Mouse (Mus musculus) kidney, embryonic 15.5 days (tissue): ENCODE measurements around the gene Vamp2. TPM values are rescaled to one million over a fixed set of nuclear protein-coding genes. Genes with fewer than 3 reads are reported as not detected.

ENCODE experiments used
- ATAC-seq: fragments of 200-750 bp; cut with Nextera tagmentation; replicated peaks from 2 replicates; pipeline ENCODE4 v1.8.0; 2017; ENCODE audit warnings: moderate TSS enrichment; ENCODE audit not compliant: low FRiP score
- H3K27ac ChIP-seq: fragments of 300-500 bp; sonication (generic); 2 replicates; pipeline ENCODE4 v1.5.1; 2015; ENCODE audit warnings: mild to moderate bottlenecking, inconsistent platforms
- H3K27me3 ChIP-seq: fragments of 300-500 bp; sonication (generic); 2 replicates; pipeline ENCODE4 v1.6.1; 2015; ENCODE audit warnings: inconsistent platforms
- H3K36me3 ChIP-seq: fragments of 300-500 bp; sonication (generic); 2 replicates; pipeline ENCODE4 v1.6.1; 2015; ENCODE audit warnings: inconsistent platforms
- H3K4me1 ChIP-seq: fragments of 300-500 bp; sonication (generic); 2 replicates; pipeline ENCODE4 v1.6.1; 2015; ENCODE audit warnings: inconsistent platforms
- H3K4me2 ChIP-seq: fragments of 300-500 bp; sonication (generic); 2 replicates; pipeline ENCODE4 v1.6.1; 2015; ENCODE audit warnings: moderate library complexity, mild to moderate bottlenecking, inconsistent platforms
- H3K4me3 ChIP-seq: fragments of 300-500 bp; sonication (generic); replicated peaks from 2 replicates; pipeline ENCODE4 v1.5.1; 2015; ENCODE audit warnings: mild to moderate bottlenecking, inconsistent platforms
- H3K9ac ChIP-seq: fragments of 300-500 bp; sonication (generic); 2 replicates; pipeline ENCODE4 v1.6.1; 2015; ENCODE audit warnings: mild to moderate bottlenecking, inconsistent platforms
- H3K9me3 ChIP-seq: fragments of 300-500 bp; sonication (generic); replicated peaks from 2 replicates; pipeline ENCODE4 v1.6.1; 2016; ENCODE audit warnings: inconsistent platforms
- WGBS: fragments of 180-500 bp; shearing (Covaris S2); methylation state at CpG from one replicate; pipeline ENCODE4 v1.1.7; 2015; ENCODE audit warnings: mixed read lengths; 5-methylcytosine and 5-hydroxymethylcytosine counted together
- polyA plus RNA-seq: library from polyadenylated mRNA; unstranded; fragments of >200 nt; fragmentation: Nextera tagmentation; extraction: Ambion mirVana; gene quantifications from 2 replicates; pipeline ENCODE4 v1.2.1, GENCODE M21; 2015

The Vamp2 gene
- polyA plus RNA-seq, 1 experiment from 2014 or later, result 101 TPM

DNA sequence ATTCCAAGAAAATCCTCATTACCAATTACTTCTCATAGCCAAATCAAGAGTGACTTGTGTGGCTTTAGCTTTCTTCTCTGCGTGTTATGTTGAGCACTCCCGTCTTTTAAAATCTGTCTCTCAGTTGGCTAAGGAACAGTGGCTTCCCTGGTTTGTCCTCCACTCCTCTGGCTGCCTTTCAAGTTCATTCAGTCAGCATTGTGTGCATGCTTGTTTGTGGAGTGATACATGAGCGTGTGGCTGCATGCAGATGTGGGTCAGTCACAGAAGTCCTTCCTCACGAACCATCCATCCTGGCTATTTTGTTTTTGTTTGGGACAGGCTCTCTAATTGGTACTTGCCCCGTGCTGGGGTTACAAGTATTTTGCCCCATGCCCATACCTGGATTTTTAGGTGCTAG lies 11.7 kb upstream of the Vamp2 start:
- WGBS, result 69% methylated on average over 5 of the region's 5 CpGs
- H3K4me3 ChIP-seq, result no peak overlapping the region

DNA sequence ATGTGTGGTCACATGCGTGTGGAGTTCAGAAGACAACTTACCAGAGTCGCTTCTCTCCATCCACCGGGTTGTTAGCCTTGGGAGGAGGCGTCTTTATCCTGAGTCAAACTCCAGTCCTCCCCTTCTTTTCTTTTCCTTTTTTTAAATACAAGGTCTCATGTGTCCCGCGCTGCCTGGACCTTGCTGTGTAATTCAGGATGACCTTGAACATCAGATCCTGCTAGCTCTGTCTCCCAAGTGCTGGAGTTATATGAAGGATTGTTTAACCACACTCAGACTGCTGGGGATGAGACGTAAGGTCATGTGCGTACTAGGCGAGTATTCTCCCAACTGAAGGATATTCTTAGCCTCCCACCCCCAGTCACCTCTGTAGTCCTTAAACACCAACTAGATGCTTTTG lies 11.0 kb upstream of the Vamp2 start:
- H3K27ac ChIP-seq, result no peak overlapping the region
- no peak overlapping the region for H3K9ac ChIP-seq
- H3K36me3 ChIP-seq, result no peaks in the 10 kb centered on the region
- no peak overlapping the region for H3K4me2 ChIP-seq
- no peak overlapping the region for H3K4me3 ChIP-seq
- H3K9me3 ChIP-seq, result no peaks in the 10 kb centered on the region
- WGBS, result 73% methylated on average over 9 of the region's 9 CpGs
- ATAC-seq, result no peak
- H3K27me3 ChIP-seq, result no peaks in the 10 kb centered on the region
- H3K4me1 ChIP-seq, result peaks cover 18% of the 10 kb centered on the region

More for the DNA sequence above, 11.7 kb upstream of the Vamp2 start:
- Histone ChIP-seq H3K4me1 (peaks cover 25% of the 10 kb centered on the region), H3K9me3 (no peaks in the 10 kb centered on the region), H3K27ac (no peak overlapping the region), H3K4me2 (no peak overlapping the region), H3K36me3 (no peaks in the 10 kb centered on the region), H3K27me3 (no peaks in the 10 kb centered on the region), H3K9ac (no peak overlapping the region)
- ATAC-seq, result no peak

DNA sequence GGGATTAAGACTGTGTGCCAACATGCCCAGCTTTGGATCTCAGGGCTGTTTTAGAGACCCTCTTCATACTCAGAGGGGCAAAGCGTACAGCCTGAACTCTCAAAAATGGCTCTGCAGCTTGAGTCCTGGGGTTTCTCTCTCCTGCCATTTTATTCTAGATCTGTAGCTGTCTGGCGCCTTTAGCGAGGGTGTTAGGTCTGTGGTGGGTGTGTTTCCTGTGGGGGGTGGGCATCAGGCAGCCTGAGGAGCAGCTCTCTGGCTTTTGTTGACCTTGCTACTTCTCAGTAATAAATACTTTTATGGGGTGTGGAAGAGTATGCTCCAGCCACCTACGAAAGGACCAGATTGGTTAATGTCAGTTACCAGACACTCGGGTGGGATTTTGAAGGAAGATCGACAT lies 10.2 kb upstream of the Vamp2 start:
- no peaks in the 10 kb centered on the region for H3K9me3 ChIP-seq
- H3K4me2 ChIP-seq, result no peak overlapping the region
- peaks cover 13% of the 10 kb centered on the region; the same call in 1 of the 2 replicates for H3K4me1 ChIP-seq
- ATAC-seq, result no peak
- H3K9ac ChIP-seq, result no peak overlapping the region
- H3K4me3 ChIP-seq, result no peak overlapping the region
- no peak overlapping the region for H3K27ac ChIP-seq
- WGBS, result 48% methylated on average over 6 of the region's 6 CpGs
- no peaks in the 10 kb centered on the region for H3K27me3 ChIP-seq
- H3K36me3 ChIP-seq, result no peaks in the 10 kb centered on the region

DNA sequence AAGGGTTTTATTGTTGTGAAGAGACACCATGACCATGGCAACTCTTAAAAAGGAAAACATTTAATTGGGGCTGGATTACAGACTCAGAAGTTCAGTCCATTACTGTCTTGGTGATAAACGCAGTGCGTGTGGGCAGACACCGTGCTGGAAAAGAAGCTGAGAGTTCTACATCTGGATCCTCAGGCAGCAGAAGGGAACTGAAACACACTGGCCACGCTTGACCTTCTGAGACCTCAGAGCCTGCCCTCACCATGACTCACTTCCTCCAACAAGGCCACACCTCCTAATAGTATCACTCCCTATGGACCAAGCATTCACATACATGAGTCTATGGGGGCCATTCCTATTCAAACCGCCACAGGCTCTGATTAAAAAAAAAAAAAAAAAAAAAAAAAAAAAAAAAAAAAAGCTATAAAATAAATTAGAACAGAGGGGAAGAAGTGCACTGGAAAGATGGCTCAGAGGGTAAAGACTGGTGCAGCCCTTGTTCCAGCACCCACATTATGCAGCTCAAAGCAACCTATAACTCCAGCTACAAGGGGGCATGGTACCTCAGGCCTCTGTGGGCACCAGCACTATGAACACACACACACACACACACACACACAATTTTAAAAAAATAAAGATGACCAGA lies 9.4 kb upstream of the Vamp2 start:
- Histone ChIP-seq H3K27me3 (no peaks in the 10 kb centered on the region), H3K4me3 (no peak overlapping the region), H3K4me1 (peaks cover 10% of the 10 kb centered on the region; the same call in 1 of the 2 replicates), H3K9ac (no peak overlapping the region), H3K36me3 (no peaks in the 10 kb centered on the region), H3K27ac (0 out of 2 replicates have a peak overlapping the region, but pooled peaks have one; percentile 6), H3K4me2 (no peak overlapping the region), H3K9me3 (no peaks in the 10 kb centered on the region)
- ATAC-seq, result no peak
- WGBS, result 44% methylated on average over 5 of the region's 5 CpGs

DNA sequence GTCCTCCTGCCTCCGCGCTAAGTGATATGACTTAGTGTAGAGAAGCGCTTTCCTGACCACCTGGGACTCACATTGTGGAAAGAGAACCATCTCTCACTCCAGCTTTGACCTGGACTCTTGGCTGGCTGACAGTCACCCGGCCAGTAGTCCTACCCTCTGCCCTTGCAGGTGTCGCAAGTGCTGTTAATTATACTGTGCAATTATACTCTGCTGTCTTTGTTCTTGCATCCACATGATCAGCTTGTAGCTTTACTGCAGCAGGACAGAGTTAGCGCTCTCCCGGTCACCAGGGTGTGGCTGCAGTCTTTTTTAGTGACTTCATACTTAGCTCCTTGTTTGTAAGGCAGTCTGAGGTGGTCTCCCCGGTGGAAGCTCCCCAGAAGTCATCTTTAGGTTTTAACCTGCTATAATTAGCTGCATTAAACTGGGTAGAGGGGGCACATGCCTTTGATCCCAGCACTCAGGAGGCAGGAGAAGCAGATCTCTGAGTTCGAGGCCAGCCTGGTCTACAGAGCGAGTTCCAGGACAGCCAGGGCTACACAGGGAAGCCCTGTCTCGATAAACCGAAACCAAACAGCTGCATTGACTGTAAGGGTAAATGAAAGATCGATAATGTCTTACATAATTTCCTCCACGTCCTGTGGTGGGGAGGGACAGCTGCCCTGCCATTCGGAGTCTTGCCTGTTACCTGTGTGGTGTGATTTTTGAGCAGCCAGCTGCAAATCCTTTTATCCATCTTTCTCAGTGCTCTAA lies 8.0 kb upstream of the Vamp2 start:
- ATAC-seq, result no peak
- Histone ChIP-seq H3K36me3 (no peaks in the 10 kb centered on the region), H3K9me3 (no peaks in the 10 kb centered on the region), H3K9ac (no peak overlapping the region), H3K27ac (no peak overlapping the region), H3K4me1 (peaks cover 8% of the 10 kb centered on the region; the same call in 1 of the 2 replicates), H3K4me2 (no peak overlapping the region), H3K4me3 (no peak overlapping the region; the same call in 1 of the 2 replicates), H3K27me3 (no peaks in the 10 kb centered on the region)
- 74% methylated on average over 15 of the region's 15 CpGs for WGBS

DNA sequence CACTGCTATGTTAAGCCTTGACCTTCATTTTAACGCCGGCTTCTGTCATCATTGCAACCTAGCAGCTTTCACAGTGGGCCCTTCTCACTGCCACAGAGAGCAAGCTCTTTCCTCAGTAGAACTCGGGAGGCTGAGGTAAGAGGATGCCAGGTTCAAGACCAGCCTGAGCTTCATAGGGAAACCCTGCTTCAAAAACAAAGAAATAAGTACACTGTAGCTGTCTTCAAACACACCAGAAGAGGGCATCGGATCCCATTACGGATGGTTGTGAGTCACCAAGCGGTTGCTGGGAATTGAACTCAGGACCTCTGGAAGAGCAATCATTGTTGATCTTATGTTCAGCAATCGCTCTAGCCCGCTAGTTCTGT lies 7.5 kb upstream of the Vamp2 start:
- no peak overlapping the region for H3K9ac ChIP-seq
- H3K27me3 ChIP-seq, result no peaks in the 10 kb centered on the region
- no peak for ATAC-seq
- no peak overlapping the region for H3K4me3 ChIP-seq
- H3K27ac ChIP-seq, result no peak overlapping the region
- H3K4me2 ChIP-seq, result no peak overlapping the region
- 86% methylated on average over 8 of the region's 8 CpGs for WGBS
- H3K9me3 ChIP-seq, result no peaks in the 10 kb centered on the region
- H3K36me3 ChIP-seq, result no peaks in the 10 kb centered on the region
- peaks cover 11% of the 10 kb centered on the region; the same call in 1 of the 2 replicates for H3K4me1 ChIP-seq

DNA sequence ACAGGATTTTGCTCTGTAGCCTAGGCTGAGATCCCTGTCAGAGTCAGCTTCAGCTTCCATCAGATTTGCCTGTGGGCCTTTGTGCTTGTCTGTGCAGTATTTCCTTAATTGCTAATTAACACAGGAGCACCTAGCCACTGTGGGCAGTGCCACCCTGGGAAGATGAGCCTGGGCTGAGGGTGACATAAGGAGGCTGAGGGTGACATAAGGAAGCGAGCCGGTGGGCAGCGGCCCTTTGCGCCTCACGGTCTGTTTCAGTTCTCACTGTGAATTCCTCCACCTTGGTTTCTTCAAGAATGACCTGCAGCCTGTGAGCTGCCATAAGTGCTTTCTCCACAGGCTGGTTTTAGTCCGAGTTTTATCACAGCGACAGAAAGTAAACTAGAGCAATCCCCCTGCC lies 6.7 kb upstream of the Vamp2 start:
- no peak for ATAC-seq
- H3K4me2 ChIP-seq, result no peak overlapping the region
- no peak overlapping the region for H3K9ac ChIP-seq
- peaks cover 17% of the 10 kb centered on the region for H3K4me1 ChIP-seq
- H3K27me3 ChIP-seq, result no peaks in the 10 kb centered on the region
- no peaks in the 10 kb centered on the region for H3K36me3 ChIP-seq
- H3K9me3 ChIP-seq, result no peaks in the 10 kb centered on the region
- no peak overlapping the region for H3K27ac ChIP-seq
- 80% methylated on average over 7 of the region's 7 CpGs for WGBS
- no peak overlapping the region for H3K4me3 ChIP-seq

DNA sequence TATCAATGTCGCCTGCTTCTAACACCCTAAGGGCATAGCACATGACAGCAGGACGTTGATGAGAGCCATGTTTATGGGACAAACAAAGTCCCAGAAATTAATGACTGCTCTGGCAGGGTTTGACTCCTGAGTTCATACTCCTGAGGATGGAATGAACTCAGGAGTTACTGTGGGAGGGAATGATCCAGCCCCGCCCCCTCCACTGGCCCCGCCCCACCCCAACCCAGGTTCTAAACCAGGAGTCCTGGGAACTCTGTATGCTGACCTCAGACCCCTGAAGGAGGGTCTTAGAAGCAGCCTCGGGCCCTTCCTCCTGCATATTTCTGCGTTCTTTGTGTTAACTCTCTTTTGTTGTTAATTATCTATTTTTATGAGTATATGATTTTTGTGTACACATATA lies 2.7 kb upstream of the Vamp2 start:
- 63% methylated on average over 6 of the region's 6 CpGs for WGBS
- no peak overlapping the region for H3K9ac ChIP-seq
- no peaks in the 10 kb centered on the region for H3K27me3 ChIP-seq

DNA sequence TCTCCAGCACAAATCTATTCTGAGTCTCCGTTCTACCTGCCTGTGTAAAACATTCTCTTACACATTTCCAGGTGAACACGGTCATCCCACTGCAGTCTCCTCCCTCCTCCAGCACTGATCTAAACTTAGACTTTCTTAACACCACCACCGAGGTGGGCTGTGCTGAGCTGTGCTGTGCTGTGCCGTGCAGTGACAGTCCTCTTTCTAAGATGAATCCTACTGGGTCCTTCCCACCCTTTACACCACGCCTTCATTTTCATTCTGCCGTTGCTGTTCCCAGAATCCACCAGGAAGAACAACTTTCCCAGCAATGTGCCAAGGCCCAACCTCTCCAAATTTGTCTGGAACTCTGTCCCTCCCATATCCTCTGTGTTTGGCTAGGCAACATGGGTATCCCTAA lies 1.9 kb upstream of the Vamp2 start:
- H3K27ac ChIP-seq, result peak overlapping the region; percentile 95
- no peak overlapping the region for H3K4me2 ChIP-seq
- H3K9ac ChIP-seq, result no peak overlapping the region
- no peaks in the 10 kb centered on the region for H3K9me3 ChIP-seq
- no peak for ATAC-seq
- no peak overlapping the region for H3K4me3 ChIP-seq
- 60% methylated on average over 6 of the region's 6 CpGs for WGBS
- H3K36me3 ChIP-seq, result peaks cover 18% of the 10 kb centered on the region
- H3K4me1 ChIP-seq, result peaks cover 45% of the 10 kb centered on the region
- no peaks in the 10 kb centered on the region for H3K27me3 ChIP-seq

More for the DNA sequence above, 2.7 kb upstream of the Vamp2 start:
- no peak overlapping the region for H3K4me2 ChIP-seq
- peaks cover 10% of the 10 kb centered on the region for H3K36me3 ChIP-seq
- no peaks in the 10 kb centered on the region for H3K9me3 ChIP-seq
- peaks cover 39% of the 10 kb centered on the region for H3K4me1 ChIP-seq
- no peak overlapping the region for H3K4me3 ChIP-seq
- ATAC-seq, result no peak
- peak overlapping the region; percentile 95; the same call in 1 of the 2 replicates for H3K27ac ChIP-seq

DNA sequence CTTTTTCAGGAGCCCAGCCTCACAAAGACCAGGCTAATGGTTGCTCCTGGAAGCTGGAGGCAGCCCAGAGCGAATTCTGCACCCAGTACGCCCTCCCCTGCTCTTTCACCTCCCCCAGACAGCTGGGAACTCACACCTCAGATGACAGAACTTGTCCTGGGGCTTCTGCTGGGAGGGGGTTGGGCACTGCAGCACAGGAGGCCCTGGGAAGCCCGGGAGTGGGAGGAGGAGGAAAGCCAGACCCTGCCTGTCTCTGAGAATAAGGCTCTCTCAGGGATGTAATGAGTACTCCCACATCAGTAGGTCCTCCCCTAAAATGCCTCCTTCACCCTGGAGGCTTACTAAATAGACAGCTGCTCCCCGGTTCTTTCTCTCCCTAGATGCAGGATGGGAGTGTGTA lies 1.2 kb upstream of the Vamp2 start:
- no peaks in the 10 kb centered on the region for H3K27me3 ChIP-seq
- peak overlapping the region; percentile 2; the same call in 1 of the 2 replicates for H3K4me3 ChIP-seq
- H3K4me1 ChIP-seq, result peaks cover 50% of the 10 kb centered on the region
- peaks cover 24% of the 10 kb centered on the region for H3K36me3 ChIP-seq
- H3K9me3 ChIP-seq, result no peaks in the 10 kb centered on the region
- H3K9ac ChIP-seq, result 0 out of 2 replicates have a peak overlapping the region, but pooled peaks have one; percentile 7
- H3K4me2 ChIP-seq, result peak overlapping the region; percentile 17
- H3K27ac ChIP-seq, result peak overlapping the region; percentile 95
- 20% methylated on average over 4 of the region's 4 CpGs for WGBS
- ATAC-seq, result peak; percentile 44; the same call in 1 of the 2 replicates

DNA sequence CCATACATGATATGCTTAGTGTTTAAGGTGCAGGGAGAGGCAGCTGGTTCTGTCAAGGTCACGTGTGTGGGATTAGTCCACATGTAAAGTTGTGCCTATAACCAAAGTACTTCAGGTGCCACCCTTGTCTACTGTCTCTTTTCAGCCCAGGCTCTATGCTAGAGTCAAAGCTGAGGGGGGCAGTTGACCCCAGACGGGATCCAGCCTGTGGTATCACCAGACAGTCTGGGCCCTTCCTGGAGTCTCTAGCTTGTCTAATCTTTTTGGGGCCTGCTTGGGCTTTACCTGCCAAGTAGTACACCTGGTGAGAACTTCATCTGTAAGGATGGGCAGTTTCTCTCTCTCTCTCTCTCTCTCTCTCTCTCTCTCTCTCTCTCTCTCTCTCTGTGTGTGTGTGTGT lies 693 bp upstream of the Vamp2 start:
- Histone ChIP-seq H3K9ac (no peak overlapping the region), H3K4me3 (no peak overlapping the region), H3K9me3 (no peaks in the 10 kb centered on the region), H3K27me3 (no peaks in the 10 kb centered on the region), H3K4me1 (peaks cover 55% of the 10 kb centered on the region), H3K27ac (peak overlapping the region; percentile 95), H3K4me2 (peak overlapping the region; percentile 87), H3K36me3 (peaks cover 28% of the 10 kb centered on the region)
- 40% methylated on average over 2 of the region's 2 CpGs for WGBS
- no peak for ATAC-seq

DNA sequence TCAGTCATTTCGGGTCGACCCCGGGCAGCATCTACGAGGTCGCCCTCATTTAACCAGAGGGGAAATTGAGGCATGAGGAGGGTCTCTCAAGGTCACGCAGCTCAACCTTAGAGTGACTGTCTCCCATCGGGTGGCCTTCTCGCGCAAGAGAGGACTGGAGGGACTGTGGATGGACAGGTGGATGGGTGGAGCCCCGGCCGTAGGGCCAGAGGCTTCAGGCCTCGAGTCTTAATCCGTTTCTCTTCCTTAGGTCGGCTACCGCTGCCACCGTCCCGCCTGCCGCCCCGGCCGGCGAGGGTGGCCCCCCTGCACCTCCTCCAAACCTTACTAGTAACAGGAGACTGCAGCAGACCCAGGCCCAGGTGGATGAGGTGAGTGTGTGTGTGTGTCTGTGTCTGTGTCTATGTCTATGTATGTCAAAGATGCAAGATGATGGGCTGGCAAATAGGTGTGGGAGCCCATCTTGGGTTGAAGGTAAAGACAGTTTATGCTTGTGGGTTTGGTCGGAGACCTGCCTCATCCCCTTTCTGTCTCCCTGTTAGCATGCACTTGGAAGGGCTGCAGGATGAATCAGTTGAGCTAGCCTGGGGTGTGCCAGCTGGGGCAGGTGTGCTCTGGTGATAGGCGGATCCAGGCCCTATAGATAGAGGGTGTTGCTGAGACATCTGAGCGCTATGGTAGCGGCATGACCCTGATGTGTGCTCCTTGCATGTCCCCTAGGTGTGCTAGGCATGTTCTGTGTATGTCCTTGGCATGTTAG lies 746 bp downstream of the Vamp2 start:
- Histone ChIP-seq H3K27ac (peak overlapping the region; percentile 95), H3K4me1 (peaks cover 58% of the 10 kb centered on the region), H3K9me3 (no peaks in the 10 kb centered on the region), H3K4me3 (peak overlapping the region; percentile 96), H3K9ac (peak overlapping the region; percentile 100), H3K36me3 (peaks cover 31% of the 10 kb centered on the region), H3K27me3 (no peaks in the 10 kb centered on the region), H3K4me2 (peak overlapping the region; percentile 87)
- 11% methylated on average over 25 of the region's 25 CpGs for WGBS
- ATAC-seq, result peak; percentile 34
